Mouse (Mus musculus) embryonic fibroblast, embryonic 13.5 days (primary cell): ENCODE data around the gene Vangl1.

Experiments
- CTCF ChIP-seq: IDR thresholded peaks from 2 replicates; pipeline ENCODE4 v1.5.1; 2011; ENCODE audit warnings: mild to moderate bottlenecking, control low read depth, low read length, moderate library complexity, borderline replicate concordance; ENCODE audit not compliant: insufficient read depth
- POLR2A ChIP-seq: IDR thresholded peaks from 2 replicates; pipeline ENCODE4 v1.6.1; 2011; ENCODE audit warnings: low read depth, mild to moderate bottlenecking, control low read depth, low read length, moderate library complexity

DNA sequence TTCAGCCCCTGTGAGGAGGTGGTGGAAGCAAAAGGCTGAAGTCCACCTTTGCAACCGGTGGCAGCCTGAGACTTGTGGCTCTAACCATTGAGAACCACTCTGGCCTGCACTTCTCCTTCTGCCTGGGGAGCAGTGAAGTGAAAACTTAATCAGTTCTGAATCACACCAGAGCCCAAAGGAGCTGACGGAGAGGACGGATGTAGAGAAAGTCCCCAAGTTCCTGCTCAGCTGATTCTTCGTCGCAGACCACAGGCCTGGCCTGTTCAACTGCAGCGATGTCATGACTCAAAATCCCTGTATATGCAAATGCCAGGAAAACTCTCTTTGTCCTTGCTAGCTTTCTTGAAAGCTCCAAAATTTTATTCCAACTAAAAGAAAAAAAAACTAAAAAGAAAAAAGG is 80.8 kb downstream of the Vangl1 start:
- TF ChIP-seq POLR2A (no peak), CTCF (no peak)
